Mouse (Mus musculus): Measurements from ENCODE around the gene Slitrk5. TPM values are rescaled to one million over a fixed set of nuclear protein-coding genes. Genes with fewer than 3 reads are reported as not detected.
"Not testable (repeated sequence)": the region's sequence is repeated elsewhere in the genome, so short reads cannot be mapped to it uniquely, and the experiment has no call there.

Slitrk5 gene
- total and polyA plus RNA-seq, 2 experiments from 2014 or later: 0.31 to 1.2 TPM

DNA sequence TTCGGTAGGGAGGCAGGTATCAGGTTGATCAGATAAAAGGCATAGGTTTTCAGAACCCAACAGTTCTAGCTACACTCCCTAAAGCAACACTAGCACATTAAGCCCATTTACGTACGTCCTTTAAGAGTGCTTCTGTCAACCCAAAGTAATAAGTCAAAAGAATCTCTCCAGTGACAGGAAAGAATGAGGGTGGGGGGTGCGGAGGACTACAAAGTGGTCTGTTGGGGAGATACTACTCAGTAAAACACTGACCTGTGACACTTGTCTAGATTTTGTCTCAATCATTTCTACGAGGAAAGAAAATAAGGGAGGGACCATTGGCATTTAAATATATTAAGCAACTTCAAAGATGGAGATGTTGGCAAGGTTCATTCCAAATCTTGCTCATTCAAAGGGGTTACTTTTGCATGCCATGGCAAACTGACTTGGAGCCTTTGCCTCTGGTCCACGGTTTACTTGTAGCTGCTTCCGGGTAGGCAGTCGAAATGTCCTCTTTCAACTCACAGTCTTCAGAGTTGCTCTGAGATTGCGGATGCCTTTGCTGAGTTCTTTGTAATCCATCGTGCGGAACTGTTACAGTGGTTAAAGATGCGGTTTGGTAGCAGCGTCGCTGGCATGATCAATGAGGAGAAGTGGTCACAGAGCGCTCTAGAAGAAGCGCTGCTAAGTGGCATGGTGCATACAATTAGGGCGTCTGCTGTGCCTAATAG lies 2.6 kb downstream of the Slitrk5 start:
- peak overlapping the region; percentile 100 for H3K4me2 ChIP-seq (ENCODE audit: low read depth, low read length)
- no peaks in the 10 kb centered on the region for H3K36me3 ChIP-seq (replicated peaks; ENCODE audit: control insufficient read depth, insufficient read depth, low read length)
- H3K4me3 ChIP-seq (ENCODE audit: low read depth, low read length): peak overlapping the region; percentile 78
- H3K9ac ChIP-seq (replicated peaks; ENCODE audit: low read depth, low read length): no peak overlapping the region
- DNase-seq (ENCODE audit: low spot score) (no peak), ATAC-seq (ENCODE audit: insufficient read depth, low read depth) (no peak)
- no peaks in the 10 kb centered on the region for H3K9me3 ChIP-seq (replicated peaks; ENCODE audit: control insufficient read depth, low read length)
- H3K4me1 ChIP-seq (ENCODE audit: control insufficient read depth, insufficient read depth): 0 out of 2 replicates have a peak, but pooled peaks cover 8% of the 10 kb centered on the region
- no peak for TF ChIP-seq CTCF (IDR thresholded peaks at IDR 0.05; ENCODE audit: low read depth)
- no peak for TF ChIP-seq EP300 (IDR thresholded peaks at IDR 0.05; ENCODE audit: low read depth)
- 5% methylated on average over 17 of the region's 17 CpGs for WGBS
- H3K27ac ChIP-seq (ENCODE audit: low read depth): no peak overlapping the region
- H3K27me3 ChIP-seq (ENCODE audit: control insufficient read depth, insufficient read depth, low read length): peaks cover 29% of the 10 kb centered on the region

DNA sequence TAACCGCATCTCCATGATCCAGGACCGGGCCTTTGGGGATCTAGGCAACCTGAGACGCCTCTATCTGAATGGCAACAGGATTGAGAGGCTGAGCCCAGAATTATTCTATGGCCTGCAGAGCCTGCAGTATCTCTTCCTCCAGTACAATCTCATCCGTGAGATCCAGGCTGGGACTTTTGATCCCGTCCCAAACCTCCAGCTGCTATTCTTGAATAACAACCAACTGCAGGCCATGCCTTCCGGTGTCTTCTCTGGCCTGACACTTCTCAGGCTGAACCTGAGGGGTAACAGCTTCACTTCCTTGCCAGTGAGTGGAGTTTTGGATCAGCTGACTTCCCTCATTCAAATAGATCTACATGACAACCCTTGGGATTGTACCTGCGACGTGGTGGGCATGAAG lies 5.4 kb downstream of the Slitrk5 start:
- H3K27ac ChIP-seq (ENCODE audit: low read depth): no peak overlapping the region
- WGBS: 63% methylated on average over 8 of the region's 8 CpGs
- TF ChIP-seq EP300 (IDR thresholded peaks at IDR 0.05; ENCODE audit: low read depth): no peak
- no peak for TF ChIP-seq CTCF (IDR thresholded peaks at IDR 0.05; ENCODE audit: low read depth)
- no peaks in the 10 kb centered on the region for H3K9me3 ChIP-seq (replicated peaks; ENCODE audit: control insufficient read depth, low read length)
- H3K4me1 ChIP-seq (ENCODE audit: control insufficient read depth, insufficient read depth): 0 out of 2 replicates have a peak, but pooled peaks cover 8% of the 10 kb centered on the region
- peaks cover 24% of the 10 kb centered on the region for H3K27me3 ChIP-seq (ENCODE audit: control insufficient read depth, insufficient read depth, low read length)
- no peak overlapping the region for H3K4me2 ChIP-seq (ENCODE audit: low read depth, low read length)
- no peak for DNase-seq (ENCODE audit: low spot score)
- no peak overlapping the region for H3K4me3 ChIP-seq (ENCODE audit: low read depth, low read length)
- no peaks in the 10 kb centered on the region for H3K36me3 ChIP-seq (replicated peaks; ENCODE audit: control insufficient read depth, insufficient read depth, low read length)
- H3K9ac ChIP-seq (replicated peaks; ENCODE audit: low read depth, low read length): no peak overlapping the region
- ATAC-seq (ENCODE audit: insufficient read depth, low read depth): no peak

DNA sequence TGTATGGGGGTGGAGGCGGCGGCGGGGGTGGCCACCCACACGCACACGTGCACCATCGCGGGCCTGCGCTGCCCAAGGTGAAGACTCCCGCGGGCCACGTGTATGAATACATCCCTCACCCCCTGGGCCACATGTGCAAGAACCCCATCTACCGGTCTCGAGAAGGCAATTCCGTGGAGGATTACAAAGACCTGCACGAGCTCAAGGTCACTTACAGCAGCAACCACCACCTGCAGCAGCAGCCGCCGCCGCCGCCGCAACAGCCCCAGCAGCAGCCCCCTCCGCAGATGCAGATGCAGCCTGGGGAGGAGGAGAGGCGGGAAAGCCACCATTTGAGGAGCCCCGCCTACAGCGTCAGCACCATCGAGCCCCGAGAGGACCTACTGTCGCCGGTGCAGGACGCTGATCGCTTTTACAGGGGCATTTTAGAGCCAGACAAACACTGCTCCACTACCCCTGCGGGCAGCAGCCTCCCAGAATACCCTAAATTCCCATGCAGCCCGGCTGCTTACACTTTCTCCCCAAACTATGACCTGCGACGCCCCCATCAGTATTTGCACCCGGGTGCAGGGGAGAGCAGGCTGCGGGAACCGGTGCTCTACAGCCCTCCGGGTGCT lies 6.3 kb downstream of the Slitrk5 start:
- TF ChIP-seq CTCF (IDR thresholded peaks at IDR 0.05; ENCODE audit: low read depth): no peak
- TF ChIP-seq EP300 (IDR thresholded peaks at IDR 0.05; ENCODE audit: low read depth): no peak
- peak overlapping the region; percentile 93 for H3K4me2 ChIP-seq (ENCODE audit: low read depth, low read length)
- 0 out of 2 replicates have a peak, but pooled peaks cover 8% of the 10 kb centered on the region for H3K4me1 ChIP-seq (ENCODE audit: control insufficient read depth, insufficient read depth)
- H3K27ac ChIP-seq (ENCODE audit: low read depth): no peak overlapping the region
- no peaks in the 10 kb centered on the region for H3K36me3 ChIP-seq (replicated peaks; ENCODE audit: control insufficient read depth, insufficient read depth, low read length)
- no peak for DNase-seq (ENCODE audit: low spot score)
- under 1% methylated on average over 38 of the region's 38 CpGs for WGBS
- peak overlapping the region; percentile 43 for H3K9ac ChIP-seq (replicated peaks; ENCODE audit: low read depth, low read length)
- peaks cover 20% of the 10 kb centered on the region for H3K27me3 ChIP-seq (ENCODE audit: control insufficient read depth, insufficient read depth, low read length)
- no peaks in the 10 kb centered on the region for H3K9me3 ChIP-seq (replicated peaks; ENCODE audit: control insufficient read depth, low read length)
- H3K4me3 ChIP-seq (ENCODE audit: low read depth, low read length): peak overlapping the region; percentile 62
- peak; percentile 55; the same call in 1 of the 2 replicates for ATAC-seq (ENCODE audit: insufficient read depth, low read depth)

DNA sequence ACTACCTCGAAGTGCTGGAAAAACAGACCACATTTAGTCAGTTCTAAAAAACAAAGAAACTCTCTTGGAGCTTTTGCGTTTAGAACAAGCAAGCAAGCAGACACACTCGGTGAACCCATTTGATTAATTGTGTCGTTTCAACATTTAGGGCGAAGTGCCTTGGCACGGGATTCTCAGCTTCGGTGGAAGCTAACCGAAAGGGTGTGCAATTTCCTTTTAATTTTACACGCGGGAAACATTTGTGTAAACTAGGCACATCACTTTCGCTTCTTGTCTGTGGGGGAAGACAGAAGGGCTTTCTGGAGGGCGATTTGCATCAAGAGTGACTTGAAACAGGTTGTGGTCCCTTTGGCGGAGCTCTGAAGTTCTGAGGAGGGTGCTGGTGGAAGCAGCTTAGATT lies 6.9 kb downstream of the Slitrk5 start:
- Histone ChIP-seq H3K4me1 (ENCODE audit: control insufficient read depth, insufficient read depth) (0 out of 2 replicates have a peak, but pooled peaks cover 8% of the 10 kb centered on the region), H3K36me3 (replicated peaks; ENCODE audit: control insufficient read depth, insufficient read depth, low read length) (no peaks in the 10 kb centered on the region), H3K4me3 (ENCODE audit: low read depth, low read length) (peak overlapping the region; percentile 62), H3K27ac (ENCODE audit: low read depth) (no peak overlapping the region), H3K27me3 (ENCODE audit: control insufficient read depth, insufficient read depth, low read length) (peaks cover 20% of the 10 kb centered on the region), H3K4me2 (ENCODE audit: low read depth, low read length) (peak overlapping the region; percentile 93), H3K9ac (replicated peaks; ENCODE audit: low read depth, low read length) (peak overlapping the region; percentile 43), H3K9me3 (replicated peaks; ENCODE audit: control insufficient read depth, low read length) (no peaks in the 10 kb centered on the region)
- TF ChIP-seq CTCF (IDR thresholded peaks at IDR 0.05; ENCODE audit: low read depth) (no peak), EP300 (IDR thresholded peaks at IDR 0.05; ENCODE audit: low read depth) (no peak)
- DNase-seq (ENCODE audit: low spot score): no peak
- WGBS: 4% methylated on average over 13 of the region's 13 CpGs
- ATAC-seq (ENCODE audit: insufficient read depth, low read depth): no peak

DNA sequence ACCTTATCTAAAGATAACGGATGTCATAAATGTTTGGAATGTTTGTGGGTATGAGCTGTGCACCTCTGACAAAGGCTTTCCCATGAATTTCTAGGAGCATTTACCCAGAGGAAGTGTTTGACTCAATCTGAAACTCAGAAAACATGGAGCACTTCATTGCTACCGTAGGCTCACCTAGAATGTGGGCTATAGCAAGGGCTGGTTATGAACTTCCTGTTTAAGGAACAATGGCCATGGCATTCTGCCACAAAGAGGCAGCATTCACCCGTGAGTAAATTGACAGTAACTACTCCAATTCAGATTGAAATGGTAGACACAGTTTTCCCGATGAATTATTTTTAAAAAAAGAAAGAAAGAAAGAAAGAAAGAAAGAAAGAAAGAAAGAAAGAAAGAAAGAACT lies 8.6 kb downstream of the Slitrk5 start:
- no peak for ATAC-seq (ENCODE audit: insufficient read depth, low read depth)
- H3K9ac ChIP-seq (replicated peaks; ENCODE audit: low read depth, low read length): no peak overlapping the region
- H3K4me1 ChIP-seq (ENCODE audit: control insufficient read depth, insufficient read depth): 0 out of 2 replicates have a peak, but pooled peaks cover 3% of the 10 kb centered on the region
- H3K27ac ChIP-seq (ENCODE audit: low read depth): no peak overlapping the region
- peaks cover 20% of the 10 kb centered on the region for H3K27me3 ChIP-seq (ENCODE audit: control insufficient read depth, insufficient read depth, low read length)
- 44% methylated on average over 4 of the region's 4 CpGs for WGBS
- no peaks in the 10 kb centered on the region for H3K36me3 ChIP-seq (replicated peaks; ENCODE audit: control insufficient read depth, insufficient read depth, low read length)
- no peak overlapping the region for H3K4me2 ChIP-seq (ENCODE audit: low read depth, low read length)
- no peaks in the 10 kb centered on the region for H3K9me3 ChIP-seq (replicated peaks; ENCODE audit: control insufficient read depth, low read length)
- DNase-seq (ENCODE audit: low spot score): no peak
- no peak overlapping the region for H3K4me3 ChIP-seq (ENCODE audit: low read depth, low read length)
- TF ChIP-seq CTCF (IDR thresholded peaks at IDR 0.05; ENCODE audit: low read depth) (peak; percentile 17; the same call in 1 of the 2 replicates), EP300 (IDR thresholded peaks at IDR 0.05; ENCODE audit: low read depth) (no peak)

DNA sequence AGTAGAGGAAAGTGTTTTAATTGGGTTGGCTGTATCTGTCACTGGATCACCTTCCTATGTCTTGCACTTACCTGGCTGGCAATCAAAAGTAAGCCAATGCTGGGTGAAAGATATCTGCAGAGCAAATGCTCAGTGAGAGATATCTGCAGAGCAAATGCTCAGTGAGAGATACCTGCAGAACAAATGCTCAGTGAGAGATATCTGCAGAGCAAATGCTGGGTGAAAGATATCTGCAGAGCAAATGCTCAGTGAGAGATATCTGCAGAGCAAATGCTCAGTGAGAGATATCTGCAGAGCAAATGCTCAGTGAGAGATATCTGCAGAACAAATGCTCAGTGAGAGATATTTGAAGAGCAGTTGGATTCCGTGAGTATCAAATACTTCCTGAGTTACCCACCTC lies 15.2 kb downstream of the Slitrk5 start:
- H3K27me3 ChIP-seq (ENCODE audit: control insufficient read depth, insufficient read depth, low read length); H3K9ac ChIP-seq (replicated peaks; ENCODE audit: low read depth, low read length); ATAC-seq (ENCODE audit: insufficient read depth, low read depth); DNase-seq (ENCODE audit: low spot score); H3K9me3 ChIP-seq (replicated peaks; ENCODE audit: control insufficient read depth, low read length); H3K27ac ChIP-seq (ENCODE audit: low read depth); H3K4me1 ChIP-seq (ENCODE audit: control insufficient read depth, insufficient read depth); H3K4me3 ChIP-seq (ENCODE audit: low read depth, low read length); H3K4me2 ChIP-seq (ENCODE audit: low read depth, low read length); H3K36me3 ChIP-seq (replicated peaks; ENCODE audit: control insufficient read depth, insufficient read depth, low read length): not testable (repeated sequence)
- WGBS: 35% methylated on average over 1 of the region's 1 CpGs

Measured in heart, postnatal 0 days (tissue).